Mouse (Mus musculus) ovary, postnatal 36 days (tissue): Measurements from ENCODE around the gene Shisa7.
A peak's percentile ranks its signal among the peaks of the same experiment; 100 is the strongest.
"Not testable (repeated sequence)": the region's sequence is repeated elsewhere in the genome, so short reads cannot be mapped to it uniquely, and the experiment has no call there.

Experiments
- DNase-seq: peaks from one replicate; pipeline ENCODE4 v3.0.0; 2022; ENCODE audit warnings: low spot score, mixed read lengths

Shisa7 gene

DNA sequence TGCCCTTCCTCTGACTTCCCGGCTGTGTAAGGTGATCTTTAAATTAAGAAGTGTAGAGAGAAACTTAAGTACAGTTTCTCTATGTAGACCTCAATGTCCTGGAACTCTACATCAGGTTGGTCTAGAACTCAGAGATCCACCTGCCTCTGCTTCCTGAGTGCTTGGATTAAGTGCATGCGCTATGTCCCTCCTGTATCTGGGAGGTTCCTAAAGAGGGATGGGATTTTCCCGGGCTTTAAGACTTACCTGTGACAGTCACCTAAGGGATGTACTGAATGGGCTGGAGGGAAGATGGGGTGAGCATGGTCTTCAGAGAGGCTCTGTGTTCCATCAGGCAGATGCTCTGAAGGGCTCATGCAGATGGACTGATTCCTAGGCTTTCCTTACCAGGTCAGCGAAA lies 50.8 kb downstream of the Shisa7 start:
- no peak for DNase-seq

DNA sequence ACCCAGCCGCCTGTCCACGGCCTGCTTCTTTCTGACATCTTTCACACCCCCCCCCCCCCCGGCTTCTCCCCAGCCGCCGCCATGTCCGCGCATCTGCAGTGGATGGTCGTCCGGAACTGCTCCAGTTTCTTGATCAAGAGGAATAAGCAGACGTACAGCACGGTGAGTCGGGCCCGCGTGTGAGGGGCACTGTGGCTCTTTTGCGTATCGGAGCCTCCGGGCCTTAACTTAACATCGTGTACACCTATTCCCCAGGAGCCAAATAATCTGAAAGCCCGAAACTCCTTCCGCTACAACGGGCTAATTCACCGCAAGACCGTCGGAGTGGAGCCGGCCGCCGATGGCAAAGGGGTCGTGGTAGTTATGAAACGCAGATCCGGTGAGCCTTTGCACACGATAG lies 51.2 kb downstream of the Shisa7 start:
- DNase-seq: not testable (repeated sequence)

DNA sequence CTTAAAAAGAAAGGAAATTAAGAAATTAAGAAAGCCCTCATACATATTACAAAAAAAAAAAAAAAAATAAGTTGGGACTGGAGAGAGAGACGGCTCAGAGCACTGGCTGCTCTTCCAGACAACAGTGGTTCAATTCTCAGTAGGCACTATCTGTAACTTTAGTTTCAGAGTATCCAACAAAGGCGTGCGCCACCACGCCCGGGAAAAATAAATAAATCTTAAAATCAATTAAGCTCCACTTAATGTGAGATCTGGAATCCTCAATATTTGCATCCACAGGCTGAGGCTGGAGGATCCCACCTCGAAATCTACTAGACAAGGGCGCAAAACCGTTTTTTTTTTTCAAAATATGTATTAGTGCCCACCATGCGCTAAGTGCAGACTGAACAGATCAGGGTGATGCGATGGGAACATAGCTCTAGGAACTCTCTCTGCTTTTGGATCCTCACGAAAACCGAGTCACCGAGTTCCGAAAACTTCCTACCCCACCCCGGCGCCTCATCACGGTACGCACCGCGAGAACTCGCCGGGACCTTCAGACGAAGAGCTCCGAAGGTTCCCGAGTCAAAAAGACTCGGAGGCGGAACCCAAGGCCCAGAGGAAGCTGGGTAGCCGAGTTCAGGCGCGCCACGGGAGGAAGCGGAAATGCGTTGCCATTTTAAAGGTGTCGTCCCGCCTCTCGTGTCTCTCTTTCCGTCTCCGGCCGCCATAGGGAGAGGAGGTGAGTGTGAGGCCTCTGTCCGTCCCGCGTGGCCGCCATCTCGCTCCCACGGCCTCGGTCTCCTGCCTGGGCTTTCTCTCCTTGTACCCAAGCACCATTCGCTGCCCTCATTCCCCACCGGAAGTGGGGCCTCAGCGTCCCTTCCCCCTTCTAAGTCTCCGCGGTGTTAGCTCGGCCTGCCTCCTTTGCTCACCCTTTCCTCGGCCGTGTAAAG lies 52.0 kb downstream of the Shisa7 start, which contains the start of gene Rpl28:
Gene Rpl28, plus strand, starts transcription at position 597 of the 935 bp plus-strand sequence.
- DNase-seq: peak; percentile 93

DNA sequence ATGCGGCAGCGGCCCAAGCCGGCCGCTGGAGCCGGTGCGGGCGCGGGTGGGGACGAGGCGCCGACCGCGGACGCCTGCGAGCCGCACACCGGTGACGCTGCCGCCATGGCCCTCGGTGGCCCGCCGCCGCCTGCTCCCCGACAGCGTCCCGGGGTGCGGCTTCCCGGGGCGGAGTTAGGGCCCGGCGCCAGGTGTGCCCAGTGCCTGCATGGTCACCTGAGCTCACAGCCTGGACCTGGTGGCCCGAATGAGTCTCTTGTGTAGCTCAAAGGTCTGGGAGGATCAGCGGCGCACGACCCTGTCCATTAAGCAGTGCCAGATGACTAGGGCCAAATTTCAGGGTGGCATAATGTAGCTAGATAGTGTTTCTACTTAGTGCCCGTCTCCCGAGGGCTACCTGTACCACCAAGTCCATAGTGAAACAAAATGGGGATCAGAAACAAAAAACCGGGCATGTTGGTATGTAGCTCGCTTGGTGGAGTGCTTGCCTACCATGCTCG lies 55.0 kb downstream of the Shisa7 start, which contains the start of gene Tmem238:
Gene Tmem238, minus strand, starts transcription at position 221 of the 500 bp plus-strand sequence.
- DNase-seq: no peak

DNA sequence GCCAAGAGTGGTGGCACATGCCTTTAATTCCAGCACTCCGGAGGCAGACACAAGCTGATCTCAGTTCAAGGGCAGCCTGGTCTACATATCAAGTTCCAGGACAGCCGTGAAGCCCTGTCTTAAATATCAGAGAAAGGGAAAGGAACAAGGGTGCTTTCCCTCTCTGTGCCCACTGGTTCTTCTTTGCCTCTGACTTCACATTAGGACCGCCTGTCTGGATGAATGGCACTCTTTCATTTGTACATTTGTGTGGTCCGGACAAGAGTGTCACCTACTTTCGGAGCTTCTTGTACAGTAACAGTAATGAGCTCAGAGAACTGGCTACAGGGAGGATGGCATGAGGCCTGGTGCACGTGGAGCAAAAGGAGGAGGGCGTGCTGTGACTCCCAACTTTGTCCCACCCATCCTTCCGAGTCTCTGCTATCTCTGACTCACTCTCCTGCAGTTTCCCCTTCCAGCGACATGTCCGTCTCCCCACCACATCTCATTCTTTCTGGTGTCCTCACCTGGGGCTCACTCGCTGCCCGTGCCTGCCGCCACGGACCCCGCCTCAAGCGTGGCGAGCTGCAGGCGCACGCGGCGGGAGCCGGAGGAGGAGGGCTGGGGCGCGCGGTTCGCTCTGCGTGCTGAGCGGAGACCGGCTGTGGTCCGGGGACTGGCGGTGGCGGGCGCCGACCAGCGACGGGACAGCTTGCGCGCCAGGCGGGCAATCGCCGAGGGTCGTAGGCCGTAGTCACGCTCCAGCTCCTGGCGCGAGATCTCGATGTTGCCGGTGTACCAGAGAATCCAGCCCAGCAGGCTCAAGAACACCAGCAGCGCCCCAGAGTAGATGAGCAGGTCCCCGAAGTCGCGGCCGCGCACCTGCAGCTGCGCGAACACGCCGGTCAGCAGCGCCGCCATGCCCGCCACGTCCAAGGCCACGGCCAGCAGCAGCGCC lies 55.7 kb downstream of the Shisa7 start:
- DNase-seq: peak; percentile 76

DNA sequence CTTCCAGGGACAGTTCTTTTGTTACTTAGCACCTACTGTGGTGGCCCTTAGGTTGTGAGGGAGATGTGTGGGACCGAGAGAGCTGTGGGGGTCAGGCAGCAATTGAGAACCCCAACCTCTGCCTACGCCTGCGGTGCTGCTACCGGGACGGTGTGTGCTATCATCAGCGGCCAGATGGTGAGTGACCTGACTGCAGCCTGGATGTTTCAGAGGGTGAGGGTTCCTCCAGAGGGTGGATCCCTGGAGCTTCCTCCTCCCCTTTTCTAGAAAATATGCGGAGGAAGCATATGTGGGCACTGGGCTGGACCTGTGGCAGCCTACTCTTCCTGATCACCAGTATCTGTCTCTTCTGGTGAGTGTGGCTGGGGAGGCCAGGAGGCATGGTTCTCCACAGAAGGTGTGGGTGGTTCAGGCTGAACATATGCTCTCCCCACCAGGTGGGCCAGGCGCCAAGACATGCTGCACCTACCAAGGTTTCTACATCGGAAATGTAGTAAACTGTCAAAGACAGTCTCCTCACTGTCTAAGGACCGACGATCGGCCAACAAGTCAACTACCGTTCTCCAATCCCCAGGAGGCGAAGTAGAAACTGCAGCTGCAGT lies 60.7 kb downstream of the Shisa7 start:
- no peak for DNase-seq

DNA sequence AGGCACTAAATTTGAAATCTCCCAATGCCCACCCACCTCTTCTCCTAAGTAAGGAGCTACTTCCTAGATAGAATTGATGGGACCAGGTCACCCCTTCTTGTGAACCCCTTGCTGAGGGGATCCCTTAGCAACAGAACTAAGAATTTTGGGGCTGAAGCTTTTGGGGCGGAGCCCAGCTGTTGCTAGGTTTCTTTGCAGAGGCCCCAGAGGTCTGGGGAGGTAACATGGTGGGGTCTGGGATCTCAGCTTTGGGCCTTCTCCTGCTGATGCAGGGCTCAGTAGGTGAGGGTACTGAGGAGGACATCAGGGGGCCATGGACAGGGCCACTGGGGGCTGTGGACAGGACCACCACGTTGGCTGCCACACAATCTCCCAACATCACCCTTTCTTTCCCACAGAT lies 61.7 kb downstream of the Shisa7 start, which contains the start of the genes Il11 and Tmem190:
Gene Il11, minus strand, starts transcription at position 101 of the 400 bp plus-strand sequence.
Gene Tmem190, plus strand, starts transcription at position 179 of the 400 bp plus-strand sequence.
- DNase-seq: no peak

DNA sequence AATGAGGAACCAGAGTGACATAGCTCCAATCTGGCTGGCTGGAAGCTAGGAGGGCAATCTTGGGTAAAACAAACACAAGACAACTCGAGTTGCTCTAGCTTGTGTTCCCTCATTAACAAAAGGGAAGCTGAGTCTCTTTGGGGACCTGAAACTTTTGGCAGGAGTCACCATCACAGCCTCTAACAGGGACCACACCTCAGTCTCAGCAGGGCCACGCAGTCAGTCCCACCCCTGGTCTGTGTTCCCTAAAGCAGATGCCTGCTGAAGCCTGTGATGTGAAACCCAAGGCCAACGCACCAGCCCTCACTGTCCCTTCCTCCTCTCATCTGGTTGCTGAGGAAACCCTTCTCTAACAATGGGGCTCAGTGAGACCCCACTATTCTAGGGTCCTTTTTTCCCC lies 62.4 kb downstream of the Shisa7 start:
- no peak for DNase-seq

DNA sequence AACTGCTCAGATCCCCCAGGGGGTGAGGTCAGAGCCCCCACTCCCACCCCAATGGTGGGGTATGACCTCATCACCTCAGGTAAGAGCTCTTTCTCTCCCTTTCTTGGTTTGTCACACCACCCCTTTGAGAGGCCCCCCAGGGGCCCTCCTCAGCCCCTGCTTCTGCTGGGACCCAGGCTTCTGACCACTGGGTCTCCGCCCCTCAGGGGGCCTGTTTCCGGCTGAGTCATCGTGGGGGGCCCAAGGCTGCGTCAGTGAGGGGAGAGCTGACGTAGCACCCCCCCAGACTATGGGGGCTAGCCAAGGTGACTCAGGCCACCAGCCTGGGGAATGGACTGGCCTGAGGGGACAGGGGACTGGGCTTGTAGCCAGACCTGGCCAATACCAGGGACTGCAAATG lies 64.6 kb downstream of the Shisa7 start:
- no peak for DNase-seq

DNA sequence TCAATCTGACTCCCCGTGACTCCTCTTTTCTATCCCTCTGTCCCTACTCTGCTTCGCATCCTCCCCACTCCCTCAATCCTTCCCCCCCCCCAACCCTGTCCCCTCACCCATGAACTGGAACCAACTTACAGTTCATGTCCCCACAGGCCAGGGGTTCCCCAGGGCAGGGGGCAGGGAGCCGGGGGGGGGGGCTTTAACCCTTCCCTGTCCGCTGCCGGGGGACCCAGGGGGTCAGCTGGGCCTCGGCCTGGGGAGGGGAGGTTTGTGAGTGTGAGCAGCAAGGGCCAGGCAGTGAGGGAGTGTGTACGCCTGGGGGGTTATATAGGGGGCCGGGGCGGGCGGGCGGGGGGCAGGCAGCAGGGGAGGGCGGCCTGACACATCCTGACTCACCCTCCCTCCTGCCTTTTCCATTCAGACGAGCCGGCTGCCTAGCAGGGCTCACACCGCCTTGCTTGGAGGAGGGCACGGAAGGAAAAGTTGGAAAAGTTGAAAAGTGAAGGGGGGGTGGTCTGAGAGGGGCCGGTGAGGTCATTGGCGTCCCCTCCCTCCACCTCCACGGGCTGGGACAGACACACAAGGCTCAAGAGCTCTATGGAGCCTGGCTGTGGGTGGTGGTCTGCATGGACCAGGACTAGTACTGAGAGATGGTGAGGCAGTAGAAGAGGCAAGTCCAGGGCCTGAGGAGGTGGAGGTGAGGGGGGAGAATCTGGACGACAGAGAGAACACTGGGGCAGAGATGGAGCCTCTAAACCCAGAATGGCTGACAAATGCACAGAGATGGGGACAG lies 66.5 kb downstream of the Shisa7 start:
- DNase-seq: no peak

DNA sequence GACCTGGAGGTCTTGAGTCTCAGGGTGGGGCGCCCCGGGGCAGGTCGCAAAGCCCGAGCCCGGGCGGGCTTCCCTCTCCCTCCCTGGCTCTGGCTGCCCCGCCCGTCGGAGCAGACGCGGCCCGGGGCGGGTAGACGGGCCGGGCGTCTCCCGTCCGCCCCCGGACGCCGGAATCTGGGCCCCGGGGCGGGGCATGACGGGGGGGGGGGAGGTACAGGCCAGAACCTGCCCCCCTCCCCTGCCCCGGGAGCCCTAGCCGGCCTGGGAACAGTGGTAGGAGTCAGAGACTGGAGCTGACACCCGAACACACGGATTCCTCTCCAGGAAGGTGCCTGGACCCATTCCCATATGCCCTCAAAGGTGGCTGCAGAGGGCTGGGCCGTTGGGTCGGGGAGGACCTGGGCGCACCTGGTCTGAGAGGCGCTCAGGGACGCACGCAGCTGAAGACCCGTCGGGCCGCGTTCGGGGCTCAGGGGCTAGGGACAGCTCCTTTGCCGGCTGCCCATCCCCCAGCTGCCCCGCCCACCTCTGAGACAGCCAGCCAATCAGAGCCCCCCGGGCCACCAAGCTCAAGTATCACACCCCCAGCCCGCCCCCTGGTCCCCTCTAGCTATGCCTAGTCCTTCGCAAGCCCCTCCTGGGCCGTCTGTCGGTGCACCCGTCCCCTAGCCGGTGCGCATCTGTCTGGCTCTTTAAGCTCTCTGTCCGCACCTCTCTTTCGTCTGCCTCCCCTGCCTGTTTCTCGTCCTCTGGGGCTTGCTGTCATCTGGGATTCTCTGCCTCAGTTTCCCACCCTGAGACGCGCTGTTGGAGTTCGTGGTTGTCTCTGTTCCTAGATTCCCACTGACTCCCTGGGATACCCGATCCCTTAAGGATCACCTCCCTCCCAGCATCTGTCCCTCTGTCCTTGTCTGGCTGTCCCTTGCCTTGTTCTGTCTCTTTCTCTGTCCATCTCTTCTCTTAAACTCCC lies 67.3 kb downstream of the Shisa7 start:
- peak; percentile 59 for DNase-seq

DNA sequence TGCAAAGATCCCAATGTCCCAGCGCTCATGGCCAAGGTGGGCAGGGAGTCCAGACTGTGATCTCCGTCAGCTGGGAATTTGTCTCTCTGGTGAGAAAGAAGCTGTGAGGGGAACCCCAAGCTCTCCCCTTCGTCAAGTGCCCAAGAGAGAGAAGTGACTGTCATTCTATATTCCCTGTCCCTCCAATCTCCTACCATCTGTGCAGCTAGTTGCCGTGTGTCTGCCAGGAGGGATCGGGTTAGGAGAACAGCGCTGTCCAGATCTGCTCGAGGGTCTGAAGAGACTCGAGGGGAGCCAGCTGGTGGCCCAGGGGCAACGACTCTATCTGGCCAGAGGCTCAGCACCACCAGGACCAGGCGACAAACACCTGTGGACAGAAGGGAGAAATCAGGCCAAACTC lies 68.4 kb downstream of the Shisa7 start:
- DNase-seq: no peak
